Mouse (Mus musculus) embryo, embryonic 10 days (tissue): ENCODE results near the gene Kdelc2.

Experiments
- DNase-seq: peaks from one replicate; pipeline ENCODE4 v3.0.0-alpha.2; 2015; ENCODE audit warnings: low spot score

Gene Kdelc2

DNA sequence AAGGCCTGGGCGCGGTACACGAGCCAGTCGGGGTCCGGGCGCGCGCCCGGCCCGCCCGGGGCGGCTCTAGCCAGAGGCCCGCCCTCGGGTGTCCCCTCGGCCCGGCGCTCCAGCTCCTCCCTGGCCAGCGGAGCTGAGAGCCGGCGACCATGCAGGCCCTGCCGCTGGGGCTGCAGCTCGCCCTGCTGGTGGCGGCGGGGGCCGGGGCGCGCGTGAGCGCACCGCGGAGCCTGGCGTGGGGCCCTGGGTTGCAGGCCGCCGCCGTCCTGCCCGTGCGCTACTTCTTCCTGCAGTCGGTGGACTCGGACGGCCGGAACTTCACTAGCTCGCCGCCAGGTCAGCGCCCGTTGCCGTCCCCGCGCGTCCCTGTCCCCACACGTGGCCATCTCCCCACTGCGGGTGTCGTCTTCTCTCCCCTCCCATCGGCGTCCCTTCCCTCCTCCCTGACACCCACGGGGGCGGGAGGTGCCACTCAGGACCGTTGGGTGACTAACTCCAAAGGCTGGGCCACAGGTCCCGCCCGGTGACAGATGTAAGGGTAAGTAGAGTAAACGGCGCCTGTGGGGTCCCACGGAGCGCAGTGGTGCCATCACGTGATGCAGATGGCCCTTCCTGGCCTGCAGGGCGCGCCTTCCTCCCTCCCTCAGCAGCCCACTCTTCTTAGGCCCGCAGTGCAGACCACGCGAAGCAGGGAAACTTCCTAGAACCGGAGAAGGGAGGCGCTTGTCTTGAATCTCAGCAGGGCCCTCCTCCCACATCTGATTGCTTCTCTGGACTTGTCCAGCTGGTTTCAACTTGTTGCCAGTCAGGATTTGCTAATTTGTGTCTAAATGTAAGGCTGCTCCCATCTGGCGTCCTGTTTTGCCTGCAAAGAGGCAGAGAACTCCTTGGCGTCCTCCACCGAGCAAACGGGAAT lies at the start of gene Kdelc2:
TSS of gene Kdelc2 (plus strand) at position 75 of the 916 bp plus-strand sequence.
- peak; percentile 90 for DNase-seq

DNA sequence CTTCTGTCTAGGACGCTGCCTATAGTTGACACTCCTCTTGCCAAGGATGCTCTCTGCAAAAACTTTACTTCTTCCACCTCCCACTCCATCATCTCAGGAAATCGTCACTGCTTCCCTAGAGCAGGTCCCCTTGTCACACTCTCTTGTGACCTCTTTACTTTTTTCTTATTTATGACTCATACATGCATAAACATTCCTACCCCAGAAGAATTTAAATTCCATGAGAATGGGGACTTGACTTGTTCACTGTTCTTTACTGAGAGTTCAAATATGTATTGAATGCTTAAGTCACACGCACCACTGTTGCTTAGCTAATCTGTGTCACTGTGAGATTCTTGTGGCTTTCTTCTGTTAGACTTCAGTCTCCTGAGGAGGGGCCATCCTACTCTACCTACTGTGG lies 48.7 kb upstream of the Kdelc2 start:
- no peak for DNase-seq

DNA sequence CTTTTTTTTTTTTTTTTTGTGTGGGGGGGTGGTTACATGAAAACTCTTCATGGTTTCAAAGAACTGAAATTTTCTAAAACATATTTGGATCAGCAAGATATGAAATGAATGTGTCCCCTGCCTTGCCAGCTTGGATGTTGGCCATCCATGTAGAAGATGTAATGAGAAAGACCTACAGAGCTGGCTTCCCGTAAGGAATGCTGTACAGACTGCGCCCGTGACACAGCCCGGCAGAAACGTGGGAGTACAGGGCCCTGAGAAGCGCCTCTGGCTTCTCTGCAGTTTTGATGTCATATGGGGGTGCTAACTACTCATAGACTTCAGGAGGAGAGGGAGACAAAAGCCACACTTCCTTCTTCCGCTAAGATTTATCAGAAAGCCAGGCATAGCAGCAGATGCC lies 44.2 kb upstream of the Kdelc2 start:
- DNase-seq, result no peak

DNA sequence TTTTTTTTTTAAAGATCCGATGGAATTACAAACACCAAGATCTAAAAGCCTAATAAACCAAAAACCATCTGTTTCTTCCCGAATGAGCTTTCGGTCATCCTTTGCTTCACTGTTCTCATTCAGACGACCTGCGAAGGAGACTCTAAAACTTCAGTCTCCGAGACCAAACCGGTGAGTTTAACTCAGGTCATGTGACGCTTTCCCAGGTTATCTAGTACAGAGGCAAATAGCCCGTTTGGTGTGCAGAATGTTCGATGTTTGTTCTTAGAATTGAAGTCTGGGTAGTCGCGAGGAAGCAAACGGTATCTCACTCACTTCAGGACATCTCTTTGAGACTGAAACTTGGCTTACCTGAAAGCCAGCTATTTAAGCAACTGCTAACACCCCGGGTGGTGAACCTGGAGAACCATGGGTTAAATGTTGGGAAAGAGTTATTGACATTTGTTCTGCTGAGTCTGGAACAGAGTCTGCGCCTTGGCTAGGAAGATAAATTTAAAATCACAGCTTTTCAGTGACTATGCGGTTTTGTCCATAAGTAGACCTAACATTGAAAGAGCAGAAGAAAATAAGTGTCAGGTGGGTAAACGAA lies 43.4 kb upstream of the Kdelc2 start:
- no peak for DNase-seq

DNA sequence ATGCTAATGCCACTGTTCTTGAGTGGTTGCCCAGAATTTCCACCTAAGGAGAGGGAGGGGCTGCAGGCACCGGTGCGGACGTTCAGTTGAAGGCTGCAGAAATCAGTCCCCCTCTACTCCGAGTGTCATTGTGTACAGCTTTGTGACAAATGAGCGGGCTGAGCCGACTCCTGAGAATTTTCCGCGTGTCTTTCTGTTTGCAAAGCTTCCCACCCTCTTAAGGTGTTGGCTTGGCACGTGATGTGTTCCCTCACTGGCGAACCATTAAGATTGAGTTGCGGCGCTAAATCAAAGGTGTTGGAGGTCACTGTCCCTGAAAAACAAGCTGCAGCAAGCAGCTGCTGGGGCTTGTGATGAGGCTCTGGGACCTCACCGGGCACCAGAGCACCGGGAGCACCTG lies 42.9 kb upstream of the Kdelc2 start:
- DNase-seq, result peak; percentile 46

DNA sequence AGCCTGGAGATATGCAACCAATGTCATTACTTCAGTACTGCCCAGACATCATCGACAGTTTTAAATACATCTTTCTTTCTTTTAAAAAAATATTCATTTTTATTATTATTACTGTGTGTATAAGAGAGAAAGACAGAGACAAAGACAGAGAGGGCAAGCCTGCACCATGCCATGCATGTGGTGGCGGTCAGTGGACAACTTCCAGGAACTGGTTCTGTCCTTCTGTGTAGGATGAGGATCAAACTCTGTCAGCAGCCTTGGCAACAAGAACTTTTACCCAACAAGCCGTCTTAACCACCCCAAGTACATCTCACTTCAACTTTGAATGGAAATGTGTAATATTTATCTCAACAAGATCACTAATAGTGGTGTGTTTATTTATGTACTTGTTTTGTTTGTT lies 41.8 kb upstream of the Kdelc2 start:
- no peak for DNase-seq

DNA sequence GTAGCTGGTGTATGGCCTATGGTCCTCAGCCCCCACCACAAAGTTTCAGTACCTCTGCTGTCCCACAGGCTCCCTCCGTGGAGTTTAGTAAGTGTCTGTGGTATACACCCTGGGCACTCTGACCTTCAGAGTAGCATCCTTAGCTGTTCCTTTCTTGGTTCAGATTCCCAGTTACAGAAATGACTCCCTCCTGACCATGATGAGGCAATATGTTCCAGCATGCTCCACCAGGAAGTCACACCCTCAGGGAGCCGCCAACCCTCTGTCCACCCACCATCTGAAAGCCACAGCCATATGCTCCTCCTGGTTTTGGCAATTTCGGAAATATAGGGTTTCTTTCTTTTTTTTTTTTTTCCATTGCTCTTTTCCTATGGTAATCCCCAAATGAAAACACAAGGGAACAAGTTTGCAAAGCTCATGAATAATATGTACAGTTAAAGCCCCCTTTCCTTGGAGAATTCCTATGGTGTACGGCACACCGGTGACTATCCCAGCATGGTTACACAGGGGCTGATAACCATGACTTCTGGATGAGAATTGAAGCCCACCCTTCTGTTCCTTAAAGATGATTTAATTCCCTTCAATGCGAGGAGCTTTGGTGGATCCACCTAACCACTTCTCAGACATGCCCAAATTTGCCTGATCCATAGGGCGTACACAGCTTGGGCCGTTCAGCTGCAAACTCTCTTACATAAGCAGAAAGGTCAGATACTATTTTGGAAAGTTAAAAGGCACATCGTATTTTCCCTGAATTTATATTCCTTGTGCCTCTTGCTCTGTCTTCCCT lies 39.0 kb upstream of the Kdelc2 start:
- no peak for DNase-seq

DNA sequence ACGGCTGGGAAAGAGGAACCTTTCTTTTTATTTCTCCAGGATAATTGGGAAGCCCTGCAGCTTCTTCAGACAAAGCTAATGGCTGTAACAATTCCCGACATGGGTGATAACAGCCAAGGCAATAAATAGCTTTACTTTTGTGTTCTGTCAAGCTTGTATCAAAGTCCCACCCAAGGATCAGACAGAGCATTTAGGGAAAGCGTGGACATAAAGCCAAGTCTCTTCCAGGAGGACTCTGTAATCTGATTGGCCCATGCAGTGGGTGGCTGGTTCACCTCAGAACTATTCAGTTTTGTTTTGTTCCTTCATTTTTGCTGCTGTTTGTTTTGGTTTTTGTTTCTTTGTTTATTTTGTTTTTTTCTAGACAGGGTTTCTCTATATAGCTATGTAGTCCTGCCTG lies 38.1 kb upstream of the Kdelc2 start:
- no peak for DNase-seq

DNA sequence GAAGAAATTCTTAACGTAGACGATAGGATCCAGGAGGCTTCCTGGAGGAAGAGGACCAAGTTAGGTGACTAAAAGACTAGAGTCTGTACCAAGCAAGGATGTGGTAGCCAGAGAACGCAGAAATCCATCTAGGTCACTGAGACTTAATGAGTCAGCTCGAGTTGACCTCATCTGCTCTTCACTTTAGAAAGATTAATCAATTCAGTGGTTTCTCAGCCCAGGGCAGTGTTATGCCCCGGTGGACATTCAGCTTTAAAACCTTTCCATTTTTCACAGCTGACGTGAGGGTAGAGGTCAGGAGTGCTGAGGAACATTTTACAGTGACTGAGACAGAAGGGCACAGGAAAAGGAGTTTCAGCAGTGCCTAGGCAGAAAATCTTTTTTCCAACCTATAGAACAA lies 37.4 kb upstream of the Kdelc2 start:
- DNase-seq, result peak; percentile 9

DNA sequence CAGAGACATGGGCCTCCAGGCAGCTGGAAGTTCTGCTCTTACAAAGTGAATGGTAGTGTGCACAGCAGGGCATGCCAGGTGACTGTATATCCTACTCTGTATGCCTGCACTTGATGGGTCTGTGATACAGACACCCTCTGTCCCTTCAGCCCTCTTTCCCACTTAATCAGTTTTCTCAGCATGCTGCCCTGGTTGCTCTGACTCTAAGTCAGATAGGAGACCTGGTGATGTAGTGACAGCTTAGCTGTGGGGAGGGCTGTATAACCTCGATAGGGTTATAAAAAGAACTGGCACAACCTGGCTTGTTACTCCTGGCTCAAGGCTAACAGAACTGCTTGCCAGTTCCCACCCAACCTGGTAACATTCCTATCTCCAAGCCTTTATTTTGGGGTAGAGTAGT lies 34.6 kb upstream of the Kdelc2 start:
- DNase-seq, result no peak

DNA sequence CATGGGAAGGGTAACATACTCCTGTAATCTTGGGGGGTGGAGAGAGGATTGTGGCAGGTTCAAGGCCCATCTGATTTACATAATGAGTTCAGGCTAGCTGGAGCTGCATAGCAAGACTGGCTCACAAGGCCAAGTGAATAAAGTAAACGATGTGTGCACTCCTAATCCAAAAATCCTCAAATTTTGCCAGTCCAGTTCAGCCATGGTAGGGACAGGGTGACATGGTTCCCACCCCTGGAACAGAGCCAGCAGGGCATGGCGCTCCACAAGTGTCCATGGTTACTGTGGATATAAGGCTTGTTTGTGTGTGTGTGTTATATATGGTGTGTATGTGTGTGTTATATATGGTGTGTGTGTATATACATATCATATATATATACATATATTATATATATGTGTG lies 33.5 kb upstream of the Kdelc2 start:
- no peak for DNase-seq

DNA sequence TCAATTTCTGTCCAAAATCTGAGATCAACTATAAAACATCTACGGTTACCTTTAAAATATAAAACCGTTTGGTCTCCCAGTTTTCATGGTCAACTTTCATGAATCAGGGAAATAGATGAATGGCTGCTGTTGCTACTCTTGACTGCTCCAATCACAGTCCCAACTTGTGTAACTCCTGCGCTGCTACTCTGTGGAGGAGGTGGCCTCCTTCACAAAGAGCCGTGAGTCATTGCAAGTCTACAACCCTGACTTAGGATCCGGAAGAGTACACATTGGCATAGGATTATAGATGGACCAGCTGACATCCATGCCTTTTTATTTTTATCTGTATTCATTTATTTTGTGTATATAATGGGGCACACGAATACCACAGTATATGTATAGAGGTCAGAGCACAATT lies 31.9 kb upstream of the Kdelc2 start:
- DNase-seq, result no peak

DNA sequence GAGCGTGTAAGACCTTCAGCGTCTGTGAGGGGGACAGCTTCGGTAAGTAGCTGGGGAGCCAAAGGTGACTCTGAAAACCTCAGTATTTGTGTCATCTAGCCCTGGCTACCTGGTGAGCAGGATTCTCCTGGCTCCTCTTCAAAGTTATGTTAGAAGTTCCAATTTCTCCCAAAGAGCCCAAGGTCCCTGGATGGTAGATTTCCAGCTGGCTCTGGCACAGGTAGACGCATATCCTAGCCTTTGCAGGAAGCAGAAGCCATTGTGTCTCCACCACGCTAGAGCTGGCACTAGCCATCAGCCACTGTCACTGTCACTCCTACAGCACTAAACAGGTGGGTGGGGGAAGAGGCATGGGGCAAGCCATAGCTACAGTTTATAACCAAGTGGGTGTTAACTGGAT lies 30.7 kb upstream of the Kdelc2 start:
- no peak for DNase-seq

DNA sequence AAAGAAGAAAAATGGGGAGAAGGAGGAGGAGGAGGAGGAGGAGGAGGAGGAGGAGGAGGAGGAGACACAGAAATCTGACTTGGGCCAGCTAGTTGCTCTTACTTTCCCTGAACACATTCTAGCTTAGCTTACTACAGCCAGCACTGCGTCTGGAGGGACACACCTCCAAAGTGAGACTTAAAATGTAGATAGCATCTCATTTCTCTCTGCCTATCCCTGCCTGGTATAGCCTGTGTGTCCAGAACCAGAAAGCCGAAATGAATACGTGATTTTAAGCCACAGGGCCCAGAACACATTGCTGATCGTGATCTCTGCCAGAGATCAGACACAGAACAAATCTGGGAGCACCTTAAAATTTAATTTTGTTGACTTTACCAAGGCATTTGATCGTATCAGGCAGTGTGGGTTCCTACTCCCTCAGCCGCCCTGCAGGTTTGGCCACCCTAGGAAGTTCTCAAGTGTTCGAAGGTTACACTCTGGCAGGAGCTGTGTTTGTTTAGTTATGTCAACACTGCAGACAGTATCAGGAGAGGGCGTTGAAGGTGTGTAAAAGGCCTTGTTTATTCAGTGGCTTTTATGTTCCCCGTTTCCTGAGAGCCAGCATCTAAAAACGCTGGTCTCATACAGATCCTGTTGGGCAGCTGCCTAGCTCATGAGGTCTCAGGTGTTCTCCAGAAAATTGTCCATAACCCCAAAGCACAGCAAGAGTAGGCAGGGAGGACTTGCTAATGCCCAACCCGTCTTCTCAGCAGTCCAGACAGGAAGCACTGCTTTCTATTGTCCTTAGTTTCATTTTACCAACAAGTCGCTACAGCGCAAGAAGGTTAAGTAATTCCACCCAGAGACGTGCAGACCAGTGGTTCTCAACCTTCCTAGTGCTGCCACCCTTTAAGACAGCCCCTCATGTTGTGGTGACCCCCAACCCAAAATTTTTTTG lies 27.3 kb upstream of the Kdelc2 start:
- no peak for DNase-seq

DNA sequence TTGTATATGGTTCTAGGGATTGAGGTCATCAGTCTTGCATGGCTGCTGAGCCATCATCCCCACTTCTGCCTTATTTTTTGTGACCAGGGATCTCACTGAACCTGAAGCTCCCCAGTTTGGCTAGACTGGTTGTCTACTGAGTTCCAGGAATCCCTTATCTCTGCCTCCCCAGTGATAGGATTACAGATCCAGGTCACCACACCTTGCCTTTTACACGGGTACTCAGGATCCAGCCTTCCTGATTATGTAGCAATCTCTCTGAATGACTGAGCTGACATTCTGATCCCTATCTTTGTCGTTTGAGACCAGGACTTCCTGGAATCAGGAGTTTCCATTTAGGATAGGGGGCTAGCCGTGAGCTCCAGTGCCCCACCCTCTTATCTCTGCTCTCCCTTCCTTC lies 12.5 kb upstream of the Kdelc2 start:
- DNase-seq, result no peak

DNA sequence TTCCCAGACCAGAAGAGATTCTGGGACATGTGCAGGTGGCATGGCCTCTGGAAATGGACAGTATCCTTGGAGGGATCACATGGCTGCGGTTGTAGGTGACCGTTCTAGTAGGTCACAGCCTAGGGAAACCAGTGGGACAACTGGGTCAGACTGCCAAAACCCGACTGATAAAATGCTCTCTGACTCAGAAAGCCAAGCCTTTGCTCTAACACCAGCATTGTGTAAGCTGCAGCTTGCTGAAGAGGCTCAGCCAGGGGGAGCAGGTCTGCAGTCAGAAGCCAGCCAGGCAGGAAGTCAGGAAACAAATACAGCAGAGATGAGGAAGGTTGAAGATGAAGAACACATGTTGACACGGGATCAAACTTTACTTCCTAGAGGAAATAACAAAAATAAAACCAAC lies 7.9 kb upstream of the Kdelc2 start:
- DNase-seq, result no peak

DNA sequence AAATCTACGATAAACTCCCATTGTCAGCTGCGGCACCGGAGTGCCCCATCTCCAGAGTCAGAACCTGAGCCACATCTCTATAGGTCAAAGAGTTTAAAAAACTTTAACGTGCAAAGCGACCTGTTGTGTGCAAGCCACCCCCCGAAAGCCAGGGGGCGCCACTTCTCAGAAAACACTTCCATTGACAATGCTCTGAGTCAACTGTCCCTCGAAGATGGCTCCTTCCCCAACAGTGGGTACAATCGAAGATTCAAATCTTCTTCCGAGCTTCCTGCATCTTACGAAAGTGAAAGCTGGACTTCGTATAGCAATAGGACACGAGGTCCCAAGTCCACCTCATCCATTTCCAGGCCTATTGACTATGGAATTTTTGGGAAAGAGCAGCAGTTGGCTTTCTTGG lies 7.0 kb upstream of the Kdelc2 start:
- no peak for DNase-seq

DNA sequence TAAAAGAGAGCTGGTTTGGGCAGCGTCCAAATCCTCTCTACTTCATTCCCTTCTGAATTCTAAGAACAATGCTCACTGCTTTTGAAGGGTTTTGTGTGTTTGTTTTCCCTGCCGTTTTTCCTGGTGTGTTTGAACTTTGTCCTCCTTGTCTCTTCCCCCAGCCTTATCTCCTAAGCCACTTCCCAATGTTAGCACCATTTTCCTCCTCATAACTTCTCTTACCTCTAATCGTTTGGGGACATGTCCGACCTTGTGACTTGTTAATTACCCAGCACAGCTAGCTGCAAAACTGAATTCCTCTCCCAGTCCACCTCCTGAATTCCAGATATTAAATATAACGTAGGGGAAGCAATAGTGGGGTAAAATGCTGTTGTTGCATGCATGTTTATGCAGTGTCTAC lies 6.2 kb upstream of the Kdelc2 start:
- DNase-seq, result no peak

DNA sequence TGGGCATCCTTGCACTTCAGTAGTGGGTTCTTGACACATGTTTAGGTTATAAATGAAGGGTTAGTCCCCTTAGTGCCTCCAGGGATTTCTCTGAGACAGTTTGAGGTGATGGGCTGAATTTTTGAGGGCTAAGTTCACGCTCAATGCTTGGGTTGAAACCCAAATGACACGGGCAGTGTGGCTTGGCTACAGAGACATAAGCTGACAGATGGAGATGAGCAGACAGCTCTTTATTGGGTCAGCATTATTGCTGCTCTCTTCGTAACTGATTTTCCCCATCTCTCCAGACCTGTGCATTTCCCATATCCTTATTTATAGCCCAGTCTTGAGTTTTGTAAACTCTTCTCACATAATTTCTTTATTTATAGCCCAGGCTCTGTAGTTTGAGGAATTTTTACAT lies 5.7 kb upstream of the Kdelc2 start:
- DNase-seq, result no peak

DNA sequence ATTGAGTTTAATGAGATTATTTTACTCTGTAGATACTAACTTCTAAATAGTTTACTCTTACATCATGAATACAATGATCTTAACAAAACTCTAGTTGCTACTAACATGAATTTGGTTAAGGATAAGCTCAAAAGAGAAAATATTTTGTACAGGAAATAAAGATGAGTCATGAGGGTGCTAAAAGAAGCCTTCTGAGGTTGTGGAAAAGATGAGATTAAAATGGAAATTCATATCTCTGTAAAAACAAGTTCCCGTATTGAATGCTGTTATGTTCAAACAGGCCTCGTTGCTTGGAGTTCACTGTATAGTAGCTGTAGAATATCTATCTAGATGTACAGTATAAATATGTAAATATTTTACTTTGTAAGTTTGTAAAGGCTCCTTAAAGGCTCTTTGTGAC lies 3.2 kb upstream of the Kdelc2 start:
- DNase-seq, result no peak

DNA sequence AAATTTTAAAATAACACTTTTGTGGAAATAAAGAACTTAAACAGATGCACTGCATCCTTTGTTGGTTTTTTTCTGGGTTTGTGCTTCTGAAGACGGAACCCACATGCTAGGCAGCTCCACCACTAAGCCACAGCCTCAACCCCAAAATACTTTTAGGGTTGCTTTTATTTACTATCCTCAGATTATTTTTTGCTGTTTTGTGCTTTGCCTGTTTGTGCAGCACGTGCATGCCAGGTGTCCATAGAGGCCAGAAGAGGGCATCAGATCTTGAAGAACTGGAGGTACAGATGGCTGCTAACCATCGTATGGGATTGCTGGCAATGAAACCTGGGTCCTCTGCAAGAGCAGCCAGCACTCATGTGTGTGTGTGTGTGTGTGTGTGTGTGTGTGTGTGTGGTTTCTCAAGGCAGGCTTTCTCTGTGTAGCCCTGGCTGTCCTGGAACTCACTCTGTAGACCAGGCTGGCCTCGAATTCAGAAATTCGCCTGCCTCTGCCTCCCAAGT lies 2.7 kb upstream of the Kdelc2 start:
- DNase-seq, result no peak

DNA sequence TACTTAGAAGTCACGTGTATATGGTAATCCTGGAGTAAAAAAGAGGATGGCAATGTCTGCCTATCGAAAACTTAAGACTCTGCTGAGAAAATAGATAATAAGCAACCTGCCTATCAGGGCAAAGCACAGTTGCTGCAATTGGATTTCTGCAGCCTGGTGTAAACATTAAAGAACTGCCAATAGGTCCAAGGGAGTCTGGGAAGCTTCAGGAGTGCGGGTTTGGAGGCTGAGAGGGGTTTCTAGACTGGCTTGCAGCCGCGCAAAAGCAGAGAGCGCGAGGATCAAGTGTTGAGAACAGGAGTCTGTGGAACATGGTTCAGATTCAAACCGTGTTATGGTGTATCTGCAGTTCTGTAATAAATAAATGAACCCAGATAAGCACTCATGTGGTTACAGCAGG lies 1.0 kb downstream of the Kdelc2 start:
- DNase-seq, result no peak
